Mouse (Mus musculus): ENCODE data around the gene Wdfy3.
"Not testable (repeated sequence)": the region's sequence is repeated elsewhere in the genome, so short reads cannot be mapped to it uniquely, and the experiment has no call there.

Gene Wdfy3

GRCm38 (mm10) chr5:101837605-101838004, 232.1 kb downstream of the Wdfy3 start:
- DNase-seq (ENCODE audit: low read depth, low spot score): not testable (repeated sequence)

GRCm38 (mm10) chr5:101836221-101836620, 233.5 kb downstream of the Wdfy3 start:
- no peak for DNase-seq (ENCODE audit: low read depth, low spot score)

DNA sequence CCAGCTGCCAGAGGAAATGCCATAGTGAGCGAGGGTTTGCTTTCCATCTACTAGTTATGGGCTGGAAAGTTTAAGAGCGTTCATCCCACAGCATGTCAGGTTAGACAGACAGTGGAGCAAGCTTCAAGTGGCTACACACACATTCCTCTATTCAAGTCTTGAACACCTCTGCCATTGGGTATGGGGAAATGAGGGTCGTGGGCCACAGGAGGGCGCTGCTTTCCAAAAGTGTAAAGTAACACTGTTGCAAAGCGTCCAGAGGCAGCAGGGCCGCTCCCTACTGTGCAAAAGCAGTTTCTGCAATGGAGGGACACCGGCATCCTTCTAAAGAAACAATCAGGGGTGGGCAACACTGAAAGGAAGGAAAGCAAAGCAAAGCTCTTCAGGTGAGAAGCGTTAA, 235.8 kb downstream of the Wdfy3 start:
- peak; percentile 91 for DNase-seq (ENCODE audit: low read depth, low spot score)

DNA sequence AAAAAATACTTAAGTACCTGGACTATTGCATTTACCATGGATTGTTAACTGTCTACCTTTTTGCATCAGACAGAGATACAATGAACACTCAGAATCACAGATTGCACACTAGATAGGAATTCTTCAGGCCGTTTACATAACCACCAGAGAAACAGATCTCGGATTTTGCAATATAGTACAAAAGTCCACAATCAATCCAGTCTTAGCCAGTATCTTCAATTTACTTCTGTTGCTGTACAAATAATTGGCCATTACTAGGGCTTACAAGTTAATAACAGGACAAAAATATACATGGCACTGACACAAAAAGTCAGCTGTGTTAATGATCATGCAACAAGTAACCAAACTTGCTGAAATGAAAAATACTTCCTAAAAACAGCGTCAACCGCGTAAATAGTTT, 236.7 kb downstream of the Wdfy3 start:
- no peak for DNase-seq (ENCODE audit: low read depth, low spot score)

GRCm38 (mm10) chr5:101832042-101832441, 237.7 kb downstream of the Wdfy3 start:
- no peak for DNase-seq (ENCODE audit: low read depth, low spot score)

- DNase-seq (ENCODE audit: low read depth, low spot score): no peak
Observed at GRCm38 (mm10) chr5:101830180-101830579, 239.5 kb downstream of the Wdfy3 start.

DNA sequence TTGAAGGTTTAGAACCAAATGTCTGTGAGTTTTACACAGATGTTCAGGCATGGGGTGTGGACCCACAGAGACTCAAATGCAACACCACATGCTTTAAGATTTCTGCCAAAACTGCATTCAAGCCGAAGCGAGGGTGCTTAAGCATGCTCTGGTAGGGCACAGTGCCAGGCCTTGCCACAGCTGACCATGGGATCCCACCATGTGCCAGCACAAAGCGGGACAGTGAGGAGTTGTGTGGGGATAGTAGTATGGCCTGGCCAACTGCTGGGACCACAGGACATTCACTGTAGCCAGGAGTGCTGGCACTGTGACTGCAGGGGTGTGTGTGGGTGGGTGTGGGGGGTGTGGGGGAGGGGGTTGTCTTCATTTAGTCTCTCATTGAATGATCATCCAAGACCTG, 240.8 kb downstream of the Wdfy3 start:
- no peak for DNase-seq (ENCODE audit: low read depth, low spot score)

GRCm38 (mm10) chr5:101827477-101827876, 242.2 kb downstream of the Wdfy3 start:
- peak; percentile 64 for DNase-seq (ENCODE audit: low read depth, low spot score)

- peak; percentile 90 for DNase-seq (ENCODE audit: low read depth, low spot score)
Observed at GRCm38 (mm10) chr5:101826531-101826970, 243.2 kb downstream of the Wdfy3 start.

- DNase-seq (ENCODE audit: low read depth, low spot score): peak; percentile 90
Observed at GRCm38 (mm10) chr5:101825111-101825911, 244.4 kb downstream of the Wdfy3 start.

DNA sequence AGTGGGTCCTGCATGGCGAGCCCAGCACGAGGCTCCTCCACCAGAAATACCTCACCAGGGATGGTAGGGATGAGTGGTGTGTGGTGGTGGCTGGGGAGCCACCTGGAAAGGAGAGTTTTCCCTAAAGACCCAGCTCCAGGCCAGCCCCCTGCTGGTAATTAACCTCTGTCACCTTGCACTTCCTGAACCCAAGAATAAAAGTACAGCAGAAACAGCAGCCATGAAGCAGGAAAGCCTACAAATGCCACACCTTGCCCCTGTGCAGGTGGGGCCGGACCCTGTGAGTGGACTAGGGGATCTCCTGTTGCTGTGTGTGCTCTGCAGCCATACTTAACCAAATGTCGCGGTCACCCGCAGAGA, 247.4 kb downstream of the Wdfy3 start:
- peak; percentile 92 for DNase-seq (ENCODE audit: low read depth, low spot score)

DNA sequence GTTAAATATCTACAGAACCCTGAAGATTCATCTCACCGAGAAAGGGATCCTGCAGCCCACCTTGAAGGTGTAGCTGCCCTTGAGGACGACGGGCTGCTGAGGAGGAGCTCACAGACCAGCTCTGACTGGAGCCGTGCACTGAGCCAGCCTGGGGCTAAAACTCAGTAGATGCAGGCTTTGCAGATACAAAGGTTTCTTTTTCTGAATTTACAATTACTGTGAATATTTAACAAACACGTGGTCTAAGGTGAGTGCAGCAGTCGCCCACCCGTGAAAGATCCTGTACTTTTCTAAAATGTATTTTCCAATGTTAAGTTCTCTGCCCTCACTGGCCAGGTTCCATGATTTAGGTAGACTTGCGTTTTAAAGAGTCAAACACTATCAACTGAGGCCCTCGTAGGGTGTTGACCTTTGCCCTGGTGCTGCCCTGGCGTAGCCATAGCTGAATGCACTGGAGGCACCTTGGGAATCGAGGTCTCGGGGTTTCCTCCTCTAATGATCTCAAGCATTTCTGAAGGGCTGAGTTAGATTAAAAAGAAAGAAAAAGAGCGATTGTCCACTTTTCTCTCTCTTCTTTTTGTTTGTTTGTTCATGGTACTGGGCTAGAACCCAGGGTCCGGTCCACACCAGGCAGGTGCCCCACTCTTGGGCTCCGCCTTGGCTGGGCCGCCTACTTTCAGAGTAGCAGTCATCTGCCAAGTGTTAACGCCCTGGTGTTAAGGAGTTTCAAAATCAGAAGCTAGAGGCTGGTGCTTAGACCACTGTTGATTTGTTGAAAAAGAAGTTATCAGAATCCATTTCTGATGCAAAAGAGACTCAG, 248.0 kb downstream of the Wdfy3 start:
- no peak for DNase-seq (ENCODE audit: low read depth, low spot score)

GRCm38 (mm10) chr5:101821052-101821451, 248.7 kb downstream of the Wdfy3 start:
- DNase-seq (ENCODE audit: low read depth, low spot score): no peak

GRCm38 (mm10) chr5:101819844-101820243, 249.9 kb downstream of the Wdfy3 start:
- peak; percentile 18 for DNase-seq (ENCODE audit: low read depth, low spot score)

DNA sequence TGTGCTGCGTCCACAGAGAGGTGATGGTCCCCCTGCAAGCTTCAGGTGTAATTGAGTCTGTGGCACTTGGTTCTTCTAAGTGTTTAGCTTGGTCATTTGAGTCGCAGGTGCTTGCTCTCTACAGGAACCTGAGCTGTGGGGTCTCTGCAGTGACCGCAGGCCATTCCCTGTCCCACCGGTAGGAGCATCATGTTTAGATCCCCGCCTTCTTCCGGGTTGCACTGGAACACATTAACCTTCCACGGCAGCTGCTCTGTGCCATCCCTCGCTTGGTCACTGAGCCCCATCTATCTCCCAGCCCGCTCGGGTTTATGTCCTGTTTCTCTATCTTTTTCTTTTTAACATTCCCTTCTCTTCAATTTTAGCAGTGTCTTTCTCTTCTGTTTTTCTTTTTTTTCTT, 250.5 kb downstream of the Wdfy3 start:
- DNase-seq (ENCODE audit: low read depth, low spot score): peak; percentile 57

GRCm38 (mm10) chr5:101816822-101817221, 252.9 kb downstream of the Wdfy3 start:
- no peak for DNase-seq (ENCODE audit: low read depth, low spot score)

DNA sequence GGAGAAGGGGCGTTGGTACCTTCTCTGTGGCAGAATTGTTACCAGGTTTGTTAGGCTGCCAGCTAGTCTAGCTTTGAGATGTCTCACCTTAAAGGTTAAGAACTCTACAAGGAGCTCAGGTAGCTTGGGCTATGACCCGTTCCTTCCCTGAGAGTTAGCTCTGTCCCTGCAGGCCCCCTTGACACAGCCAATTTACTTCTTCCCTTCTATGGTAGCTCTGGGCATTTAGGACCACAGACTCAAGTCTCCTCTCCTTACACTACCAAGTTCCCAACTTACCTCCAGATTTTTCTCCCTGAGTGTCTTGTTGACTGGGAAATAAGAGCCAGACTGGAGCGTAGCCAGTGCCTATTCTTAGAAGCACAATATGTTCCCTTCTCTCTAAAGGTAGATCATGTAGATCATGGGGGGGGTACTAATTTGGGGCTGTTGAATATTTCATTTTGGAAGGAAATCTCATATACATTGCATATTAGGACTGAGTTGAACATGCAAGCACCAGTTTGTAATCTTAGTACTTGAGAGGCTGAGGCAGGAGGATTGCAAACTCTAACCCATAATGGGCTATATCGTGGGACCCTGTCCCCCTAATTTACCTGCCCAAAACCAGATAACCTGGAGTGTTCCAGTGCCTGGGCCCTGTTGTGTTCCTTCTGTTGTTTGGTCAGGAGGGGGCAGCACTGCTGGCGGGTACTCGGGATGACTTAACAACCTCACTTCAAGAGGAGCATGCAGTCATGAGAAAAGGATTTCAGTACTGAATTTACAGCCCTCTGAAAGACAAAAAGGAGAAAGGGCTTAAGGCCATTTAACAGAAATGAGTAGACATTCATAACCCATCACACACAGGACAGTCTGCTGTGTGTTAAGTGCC, 258.2 kb downstream of the Wdfy3 start:
- peak; percentile 77 for DNase-seq (ENCODE audit: low read depth, low spot score)

GRCm38 (mm10) chr5:101802358-101803022, 267.2 kb downstream of the Wdfy3 start:
- DNase-seq (ENCODE audit: low read depth, low spot score): no peak

GRCm38 (mm10) chr5:101801891-101802290, 267.8 kb downstream of the Wdfy3 start:
- DNase-seq (ENCODE audit: low read depth, low spot score): no peak

DNA sequence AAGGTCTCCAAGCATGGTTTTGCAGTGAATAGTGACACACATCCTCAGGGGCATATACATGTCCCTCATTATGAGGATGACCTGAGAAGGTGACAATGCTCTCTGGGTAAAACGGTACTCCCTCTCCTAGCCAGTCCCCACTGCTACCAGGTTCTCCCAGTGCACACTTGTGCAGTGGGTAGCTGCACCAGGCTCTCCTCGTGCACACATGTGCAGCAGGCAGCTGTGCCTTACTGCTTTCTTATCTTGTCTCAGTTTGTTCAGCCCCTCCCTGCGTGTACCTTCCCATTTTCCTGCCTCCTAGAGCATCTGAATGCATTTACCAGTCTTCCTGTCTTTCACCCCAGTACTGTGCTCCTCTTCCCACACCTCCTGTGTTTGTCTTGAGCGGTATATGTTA, 277.1 kb downstream of the Wdfy3 start:
- DNase-seq (ENCODE audit: low read depth, low spot score): no peak

DNA sequence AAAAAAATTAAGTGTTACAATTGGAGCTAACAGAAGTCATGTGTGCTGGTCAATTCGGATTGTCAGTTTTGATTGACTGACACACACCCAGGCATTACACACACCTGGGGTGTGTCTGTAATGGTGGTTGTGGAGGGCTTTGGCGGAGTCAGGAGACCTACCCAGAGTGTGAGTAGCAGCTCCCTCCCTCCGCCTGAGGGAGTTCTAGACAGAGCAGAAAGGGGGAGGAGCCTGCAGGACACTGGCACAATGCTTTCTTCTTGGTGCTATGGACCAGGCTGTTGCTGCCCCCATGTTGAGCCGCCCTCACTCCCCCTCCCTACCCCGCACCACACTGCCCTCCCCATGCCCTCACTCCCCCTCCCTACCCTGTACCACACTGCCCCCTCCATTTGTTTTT, 279.2 kb downstream of the Wdfy3 start:
- DNase-seq (ENCODE audit: low read depth, low spot score): peak; percentile 32

All from R1 (cell line).